Mouse (Mus musculus): ENCODE measurements around the gene Alkbh5. TPM values are rescaled to one million over a fixed set of nuclear protein-coding genes. Genes with fewer than 3 reads are reported as not detected.

Gene Alkbh5
- 34.2 and 38.4 TPM in 2 replicates for polyA plus RNA-seq (2012; rRNA removed)

DNA sequence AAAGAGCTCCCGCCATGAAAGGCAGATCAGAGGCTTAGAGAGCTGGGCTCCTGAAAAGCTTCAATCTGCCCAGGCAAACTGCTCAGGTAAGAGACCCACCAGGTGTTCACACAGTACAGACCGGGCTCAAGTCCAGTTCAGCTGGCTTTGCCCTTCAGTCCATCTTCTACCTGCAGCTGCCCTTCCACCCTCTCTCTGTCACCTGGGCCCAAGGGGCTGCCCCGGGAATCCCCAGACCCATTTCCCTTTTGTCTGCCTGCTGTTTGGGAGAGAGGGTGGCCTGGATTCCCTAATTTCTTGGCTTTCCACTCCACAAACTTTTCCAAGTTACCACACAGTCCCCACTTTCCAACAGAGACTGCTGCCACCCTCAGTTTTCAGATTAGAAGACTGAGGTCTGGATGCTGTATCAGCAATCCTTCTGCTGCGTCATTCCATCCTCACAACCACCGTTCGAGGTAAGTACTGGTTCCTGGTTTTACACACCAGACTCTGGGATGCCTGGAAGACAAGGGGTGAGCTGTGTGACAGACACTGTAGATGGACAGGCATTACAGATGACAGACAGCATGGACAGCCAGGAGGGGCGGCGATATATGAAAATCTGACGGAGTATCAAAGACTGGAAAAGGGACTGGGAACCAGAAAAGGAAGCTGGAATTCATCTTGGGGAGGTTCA lies at the start of gene Alkbh5:
Gene Alkbh5 (plus strand): TSS at position 202 of the 679 bp plus-strand sequence.

Other genes starting within 250 kb of the Alkbh5 start
- 127 and 144 TPM in 2 replicates for gene Tom1l2, start 183.5 kb upstream of the Alkbh5 start, polyA plus RNA-seq (2012; rRNA removed)
- gene Drc3, start 183.1 kb upstream of the Alkbh5 start, polyA plus RNA-seq (2012; rRNA removed) = 21.8 and 26.2 TPM in 2 replicates
- 32.0 and 33.9 TPM in 2 replicates for gene Gid4, start 119.2 kb upstream of the Alkbh5 start, polyA plus RNA-seq (2012; rRNA removed)
- 24.3 and 30.1 TPM in 2 replicates for gene Atpaf2, start 117.9 kb upstream of the Alkbh5 start, polyA plus RNA-seq (2012; rRNA removed)
- 63.4 and 65.8 TPM in 2 replicates for gene Drg2, start 81.8 kb upstream of the Alkbh5 start, polyA plus RNA-seq (2012; rRNA removed)
- 0.45 and 0.53 TPM in 2 replicates for gene Myo15, start 67.0 kb upstream of the Alkbh5 start, polyA plus RNA-seq (2012; rRNA removed)
- gene Llgl1, start 163.3 kb downstream of the Alkbh5 start, polyA plus RNA-seq (2012; rRNA removed) = 130 and 140 TPM in 2 replicates
- 279 and 312 TPM in 2 replicates for gene Flii, start 190.9 kb downstream of the Alkbh5 start, polyA plus RNA-seq (2012; rRNA removed)
- gene Mief2, start 192.0 kb downstream of the Alkbh5 start, polyA plus RNA-seq (2012; rRNA removed) = 27.7 and 33.8 TPM in 2 replicates
- gene Top3a, start 241.0 kb downstream of the Alkbh5 start, polyA plus RNA-seq (2012; rRNA removed) = 11.0 and 12.3 TPM in 2 replicates
- gene Smcr8, start 241.1 kb downstream of the Alkbh5 start, polyA plus RNA-seq (2012; rRNA removed) = 11.2 and 13.0 TPM in 2 replicates